Mouse (Mus musculus) ES-E14 (cell line): ENCODE measurements around the gene Sele.

ENCODE experiments used
- MAFK ChIP-seq: IDR thresholded peaks from 2 replicates; pipeline ENCODE4 v1.6.1; 2014; ENCODE audit warnings: mild to moderate bottlenecking, low read depth, low read length, inconsistent platforms; ENCODE audit not compliant: insufficient read depth
- ZC3H11A ChIP-seq: IDR thresholded peaks from 2 replicates; pipeline ENCODE4 v1.6.1; 2012; ENCODE audit warnings: low read depth, mild to moderate bottlenecking, inconsistent platforms, low read length, borderline replicate concordance
- ZNF384 ChIP-seq: IDR thresholded peaks from 2 replicates; pipeline ENCODE4 v1.6.1; 2012; ENCODE audit warnings: low read depth, low read length, inconsistent platforms

DNA sequence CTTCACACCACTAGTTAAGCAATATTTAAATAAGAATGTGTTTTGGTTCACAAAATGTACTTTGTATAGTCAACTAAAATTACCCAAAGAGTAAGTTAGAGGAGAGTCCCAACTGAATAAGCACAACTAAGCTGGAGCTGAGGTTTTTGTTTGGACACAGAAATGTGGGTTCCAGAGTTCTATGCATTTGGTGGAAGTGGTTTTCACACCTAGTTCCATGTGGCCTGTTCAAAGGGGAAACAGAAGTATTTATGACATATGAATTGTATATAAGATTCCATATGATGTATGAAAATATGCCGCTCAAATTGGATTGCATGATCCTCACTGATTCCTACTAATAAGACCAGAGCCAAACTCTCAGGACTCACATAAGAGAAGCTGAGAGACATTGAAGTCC, 27.4 kb downstream of the Sele start:
- no peak for TF ChIP-seq ZNF384
- TF ChIP-seq MAFK: no peak
- TF ChIP-seq ZC3H11A: no peak
